Mouse (Mus musculus) megakaryocyte, embryonic 14.5 days (primary cell): Measurements from ENCODE around the gene Grb2.

Source experiments
- FLI1 ChIP-seq: IDR thresholded peaks from 2 replicates; pipeline ENCODE4 v1.6.1; 2012; ENCODE audit warnings: low read length, inconsistent platforms, mixed read lengths
- GATA1 ChIP-seq: IDR thresholded peaks from 3 replicates; pipeline ENCODE4 v1.6.1; 2012; ENCODE audit warnings: mixed read lengths, low read length, inconsistent platforms, borderline replicate concordance

GRCm38 (mm10) chr11:115734041-115734686 is 25.8 kb upstream of the Grb2 start:
- TF ChIP-seq GATA1 (no peak), FLI1 (no peak)
